Mouse (Mus musculus) left cerebral cortex, postnatal 4 days (tissue): ENCODE data around the gene Npr2. TPM values are rescaled to one million over a fixed set of nuclear protein-coding genes. Genes with fewer than 3 reads are reported as not detected.
A peak's percentile ranks its signal among the peaks of the same experiment; 100 is the strongest.
"Not testable (repeated sequence)": the region's sequence is repeated elsewhere in the genome, so short reads cannot be mapped to it uniquely, and the experiment has no call there.

Experiments used
- DNase-seq: peaks from one replicate; pipeline ENCODE4 v3.0.0-alpha.2; 2022
- intact Hi-C: fragments of 180-260 bp; cut with DNase I; formaldehyde crosslinking; loops from one replicate; pipeline ENCODE4 v1.15.1; 2025
- total RNA-seq, 2 experiments: library from RNA; stranded (reverse); gene quantifications; 2 replicates each; pipeline ENCODE4 v1.2.3; 2021

Npr2 gene
- total RNA-seq: 10 to 100 TPM; 56.5 to 65.2 TPM

- intact Hi-C loops: loop anchor here (5.0 kb wide), 1 partner anchor 111 kb away; no protein-coding TSS in a partner anchor
- peak; percentile 55 for DNase-seq
Observed at GRCm38 (mm10) chr4:43631046-43631955, at the start of gene Npr2. Gene Npr2 (plus strand): TSS chr4:43631935.

GRCm38 (mm10) chr4:43582241-43582640, 49.5 kb upstream of the Npr2 start:
- intact Hi-C loops: no loop called here
- no peak for DNase-seq

GRCm38 (mm10) chr4:43583421-43583820, 48.3 kb upstream of the Npr2 start:
- intact Hi-C loops: no loop called here
- DNase-seq: no peak

GRCm38 (mm10) chr4:43584444-43585416, 47.0 kb upstream of the Npr2 start, which contains the start of gene Msmp:
Gene Msmp (minus strand): TSS chr4:43584494.
- DNase-seq: no peak
- intact Hi-C loops: no loop called here

- intact Hi-C loops: no loop called here
Observed at GRCm38 (mm10) chr4:43585682-43586081, 46.1 kb upstream of the Npr2 start.

GRCm38 (mm10) chr4:43586411-43586810, 45.3 kb upstream of the Npr2 start:
- no peak for DNase-seq
- intact Hi-C loops: no loop called here

More at GRCm38 (mm10) chr4:43585682-43586081, 46.1 kb upstream of the Npr2 start:
- no peak for DNase-seq

GRCm38 (mm10) chr4:43587681-43588080, 44.1 kb upstream of the Npr2 start:
- intact Hi-C loops: no loop called here
- DNase-seq: no peak

GRCm38 (mm10) chr4:43591543-43591942, 40.2 kb upstream of the Npr2 start:
- DNase-seq: no peak
- intact Hi-C loops: no loop called here

GRCm38 (mm10) chr4:43591961-43592360, 39.8 kb upstream of the Npr2 start:
- DNase-seq: no peak
- intact Hi-C loops: no loop called here

GRCm38 (mm10) chr4:43593453-43593852, 38.3 kb upstream of the Npr2 start:
- no peak for DNase-seq

GRCm38 (mm10) chr4:43596597-43596996, 35.1 kb upstream of the Npr2 start:
- DNase-seq, intact Hi-C loops: not testable (repeated sequence)

More at GRCm38 (mm10) chr4:43593453-43593852, 38.3 kb upstream of the Npr2 start:
- intact Hi-C loops: no loop called here

GRCm38 (mm10) chr4:43598200-43598599, 33.5 kb upstream of the Npr2 start:
- no peak for DNase-seq
- intact Hi-C loops: no loop called here

GRCm38 (mm10) chr4:43598650-43599380, 32.9 kb upstream of the Npr2 start:
- intact Hi-C loops: no loop called here
- DNase-seq: no peak

- intact Hi-C loops: no loop called here
- DNase-seq: no peak
Observed at GRCm38 (mm10) chr4:43600195-43600934, 31.4 kb upstream of the Npr2 start.

GRCm38 (mm10) chr4:43604099-43604498, 27.6 kb upstream of the Npr2 start:
- intact Hi-C loops: no loop called here
- DNase-seq: no peak

GRCm38 (mm10) chr4:43604751-43605685, 26.7 kb upstream of the Npr2 start:
- intact Hi-C loops: no loop called here
- DNase-seq: no peak

- no peak for DNase-seq
- intact Hi-C loops: no loop called here
Observed at GRCm38 (mm10) chr4:43612534-43612933, 19.2 kb upstream of the Npr2 start.

- no peak for DNase-seq
- intact Hi-C loops: no loop called here
Observed at GRCm38 (mm10) chr4:43613060-43613730, 18.5 kb upstream of the Npr2 start.
